Mouse (Mus musculus) lung, postnatal 0 days (tissue): ENCODE measurements around the gene Tnp2.

ENCODE experiments used
- CTCF ChIP-seq: IDR thresholded peaks from 2 replicates; pipeline ENCODE4 v1.5.1; 2016; ENCODE audit warnings: antibody characterized with exemption, mild to moderate bottlenecking
- EP300 ChIP-seq: IDR thresholded peaks from 2 replicates; pipeline ENCODE4 v1.6.1; 2016; ENCODE audit warnings: antibody characterized with exemption, mild to moderate bottlenecking, control low read depth

GRCm38 (mm10) chr16:10819966-10820365, 31.5 kb upstream of the Tnp2 start:
- TF ChIP-seq CTCF (no peak), EP300 (no peak)
